Mouse (Mus musculus) heart, embryonic 12.5 days (tissue): Measurements from ENCODE around the gene Fam173b. TPM values are rescaled to one million over a fixed set of nuclear protein-coding genes. Genes with fewer than 3 reads are reported as not detected.

Experiments used
- ATAC-seq: fragments of 200-750 bp; cut with Nextera tagmentation; 2 replicates; pipeline ENCODE4 v1.8.0; 2017; ENCODE audit warnings: moderate TSS enrichment, moderate library complexity; ENCODE audit not compliant: insufficient number of reproducible peaks, low FRiP score
- H3K27ac ChIP-seq: fragments of 300-500 bp; sonication (generic); 2 replicates; pipeline ENCODE4 v1.5.1; 2016; ENCODE audit warnings: mild to moderate bottlenecking, moderate library complexity; ENCODE audit not compliant: poor library complexity, severe bottlenecking
- H3K27me3 ChIP-seq: fragments of 300-500 bp; sonication (generic); replicated peaks from 2 replicates; pipeline ENCODE4 v1.6.1; 2016; ENCODE audit warnings: mild to moderate bottlenecking, moderate library complexity
- H3K36me3 ChIP-seq: fragments of 300-500 bp; sonication (generic); 2 replicates; pipeline ENCODE4 v1.6.1; 2016; ENCODE audit warnings: mild to moderate bottlenecking, moderate library complexity
- H3K4me1 ChIP-seq: fragments of 300-500 bp; sonication (generic); replicated peaks from 2 replicates; pipeline ENCODE4 v1.6.1; 2016; ENCODE audit warnings: mild to moderate bottlenecking
- H3K4me2 ChIP-seq: fragments of 300-500 bp; sonication (generic); 2 replicates; pipeline ENCODE4 v1.6.1; 2016; ENCODE audit warnings: mild to moderate bottlenecking, moderate library complexity
- H3K4me3 ChIP-seq: fragments of 300-500 bp; sonication (generic); 2 replicates; pipeline ENCODE4 v1.5.1; 2016; ENCODE audit warnings: mild to moderate bottlenecking
- H3K9ac ChIP-seq: fragments of 300-500 bp; sonication (generic); 2 replicates; pipeline ENCODE4 v1.6.1; 2016; ENCODE audit warnings: mild to moderate bottlenecking, moderate library complexity
- H3K9me3 ChIP-seq: fragments of 300-500 bp; sonication (generic); replicated peaks from 2 replicates; pipeline ENCODE4 v1.6.1; 2016; ENCODE audit warnings: mild to moderate bottlenecking, moderate library complexity
- WGBS: fragments of 180-500 bp; shearing (Covaris S2); methylation state at CpG from one replicate; pipeline ENCODE4 v1.1.7; 2016; 5-methylcytosine and 5-hydroxymethylcytosine counted together
- polyA plus RNA-seq: library from polyadenylated mRNA; unstranded; fragments of >200 nt; fragmentation: Nextera tagmentation; extraction: Ambion mirVana; gene quantifications from 2 replicates; pipeline ENCODE4 v1.2.1, GENCODE M21; 2016

Fam173b gene
- polyA plus RNA-seq, 1 experiment from 2014 or later, result 12.7 TPM

GRCm38 (mm10) chr15:31587789-31588188, 13.9 kb upstream of the Fam173b start:
- no peak for ATAC-seq
- Histone ChIP-seq H3K4me3 (no peak overlapping the region), H3K27ac (no peak overlapping the region), H3K9ac (no peak overlapping the region), H3K27me3 (no peaks in the 10 kb centered on the region), H3K36me3 (peaks cover 38% of the 10 kb centered on the region), H3K4me2 (no peak overlapping the region), H3K9me3 (no peaks in the 10 kb centered on the region), H3K4me1 (peaks cover 24% of the 10 kb centered on the region)
- WGBS, result 66% methylated on average over 2 of the region's 2 CpGs

GRCm38 (mm10) chr15:31588989-31589640, 12.5 kb upstream of the Fam173b start:
- Histone ChIP-seq H3K4me3 (no peak overlapping the region), H3K9ac (no peak overlapping the region), H3K27ac (no peak overlapping the region), H3K4me2 (no peak overlapping the region), H3K27me3 (no peaks in the 10 kb centered on the region), H3K4me1 (peaks cover 24% of the 10 kb centered on the region), H3K36me3 (peaks cover 51% of the 10 kb centered on the region), H3K9me3 (no peaks in the 10 kb centered on the region)
- no peak for ATAC-seq
- WGBS, result 36% methylated on average over 8 of the region's 8 CpGs

GRCm38 (mm10) chr15:31590176-31590575, 11.5 kb upstream of the Fam173b start:
- Histone ChIP-seq H3K27ac (no peak overlapping the region), H3K27me3 (no peaks in the 10 kb centered on the region), H3K4me1 (peaks cover 19% of the 10 kb centered on the region), H3K4me3 (no peak overlapping the region), H3K9ac (no peak overlapping the region), H3K4me2 (no peak overlapping the region), H3K36me3 (peaks cover 62% of the 10 kb centered on the region), H3K9me3 (no peaks in the 10 kb centered on the region)
- ATAC-seq, result no peak
- 87% methylated on average over 5 of the region's 5 CpGs for WGBS

GRCm38 (mm10) chr15:31592531-31592930, 9.1 kb upstream of the Fam173b start:
- Histone ChIP-seq H3K27ac (no peak overlapping the region), H3K4me3 (no peak overlapping the region), H3K4me1 (peaks cover 6% of the 10 kb centered on the region; the same call in 1 of the 2 replicates), H3K27me3 (no peaks in the 10 kb centered on the region), H3K9me3 (no peaks in the 10 kb centered on the region), H3K36me3 (peaks cover 82% of the 10 kb centered on the region), H3K9ac (no peak overlapping the region), H3K4me2 (no peak overlapping the region)
- no peak for ATAC-seq
- WGBS, result 88% methylated on average over 8 of the region's 8 CpGs

GRCm38 (mm10) chr15:31594260-31594659, 7.4 kb upstream of the Fam173b start:
- no peak for ATAC-seq
- 90% methylated on average over 14 of the region's 14 CpGs for WGBS
- H3K9me3 ChIP-seq, result no peaks in the 10 kb centered on the region
- H3K36me3 ChIP-seq, result peaks cover 83% of the 10 kb centered on the region
- peaks cover 5% of the 10 kb centered on the region; the same call in 1 of the 2 replicates for H3K4me1 ChIP-seq
- H3K4me3 ChIP-seq, result no peak overlapping the region
- no peak overlapping the region for H3K27ac ChIP-seq
- H3K27me3 ChIP-seq, result no peaks in the 10 kb centered on the region
- no peak overlapping the region for H3K9ac ChIP-seq
- no peak overlapping the region for H3K4me2 ChIP-seq

- Histone ChIP-seq H3K27me3 (no peaks in the 10 kb centered on the region), H3K9me3 (no peaks in the 10 kb centered on the region), H3K4me3 (no peak overlapping the region), H3K4me2 (no peak overlapping the region), H3K36me3 (peaks cover 71% of the 10 kb centered on the region), H3K27ac (no peak overlapping the region), H3K9ac (no peak overlapping the region), H3K4me1 (peaks cover 16% of the 10 kb centered on the region)
- 77% methylated on average over 7 of the region's 7 CpGs for WGBS
- ATAC-seq, result no peak
Observed at GRCm38 (mm10) chr15:31595651-31596050, 6.0 kb upstream of the Fam173b start.

GRCm38 (mm10) chr15:31599834-31600233, 1.8 kb upstream of the Fam173b start:
- Histone ChIP-seq H3K4me3 (peak overlapping the region; percentile 88; the same call in 1 of the 2 replicates), H3K4me2 (peak overlapping the region; percentile 75), H3K27me3 (no peaks in the 10 kb centered on the region), H3K9me3 (no peaks in the 10 kb centered on the region), H3K4me1 (peaks cover 24% of the 10 kb centered on the region), H3K36me3 (peaks cover 29% of the 10 kb centered on the region), H3K9ac (no peak overlapping the region), H3K27ac (no peak overlapping the region)
- WGBS, result 67% methylated on average over 4 of the region's 4 CpGs
- no peak for ATAC-seq

GRCm38 (mm10) chr15:31601279-31601645, 390 bp upstream of the Fam173b start:
- H3K4me3 ChIP-seq, result peak overlapping the region; percentile 88

GRCm38 (mm10) chr15:31602426-31602825, 774 bp downstream of the Fam173b start:
- H3K4me3 ChIP-seq, result peak overlapping the region; percentile 88
- H3K27me3 ChIP-seq, result no peaks in the 10 kb centered on the region
- H3K9ac ChIP-seq, result peak overlapping the region; percentile 79
- peak overlapping the region; percentile 81 for H3K27ac ChIP-seq
- peak; percentile 69; the same call in 1 of the 2 replicates for ATAC-seq
- peaks cover 6% of the 10 kb centered on the region for H3K36me3 ChIP-seq
- H3K4me2 ChIP-seq, result peak overlapping the region; percentile 75
- H3K4me1 ChIP-seq, result peaks cover 30% of the 10 kb centered on the region
- 6% methylated on average over 15 of the region's 15 CpGs for WGBS
- H3K9me3 ChIP-seq, result no peaks in the 10 kb centered on the region

More at GRCm38 (mm10) chr15:31601279-31601645, 390 bp upstream of the Fam173b start:
- peak overlapping the region; percentile 94 for H3K9ac ChIP-seq
- H3K36me3 ChIP-seq, result peaks cover 15% of the 10 kb centered on the region
- WGBS, result 0% methylated on average over 33 of the region's 33 CpGs
- no peaks in the 10 kb centered on the region for H3K9me3 ChIP-seq
- peak overlapping the region; percentile 65 for H3K27ac ChIP-seq
- no peaks in the 10 kb centered on the region for H3K27me3 ChIP-seq
- H3K4me2 ChIP-seq, result peak overlapping the region; percentile 75
- peaks cover 24% of the 10 kb centered on the region for H3K4me1 ChIP-seq
- peak; percentile 78 for ATAC-seq

- peak overlapping the region; percentile 79; the same call in 1 of the 2 replicates for H3K9ac ChIP-seq
- no peak for ATAC-seq
- WGBS, result 89% methylated on average over 13 of the region's 13 CpGs
Observed at GRCm38 (mm10) chr15:31603113-31603512, 1.5 kb downstream of the Fam173b start.

GRCm38 (mm10) chr15:31606821-31607220, 5.2 kb downstream of the Fam173b start:
- peaks cover 3% of the 10 kb centered on the region; the same call in 1 of the 2 replicates for H3K36me3 ChIP-seq
- H3K9ac ChIP-seq, result no peak overlapping the region
- no peak for ATAC-seq
- H3K27me3 ChIP-seq, result no peaks in the 10 kb centered on the region
- no peak overlapping the region for H3K4me2 ChIP-seq
- H3K4me3 ChIP-seq, result no peak overlapping the region
- no peak overlapping the region for H3K27ac ChIP-seq
- peaks cover 12% of the 10 kb centered on the region for H3K4me1 ChIP-seq
- WGBS, result 65% methylated on average over 6 of the region's 6 CpGs
- no peaks in the 10 kb centered on the region for H3K9me3 ChIP-seq

More at GRCm38 (mm10) chr15:31603113-31603512, 1.5 kb downstream of the Fam173b start:
- Histone ChIP-seq H3K27ac (no peak overlapping the region), H3K4me1 (peaks cover 30% of the 10 kb centered on the region), H3K4me2 (peak overlapping the region; percentile 75), H3K9me3 (no peaks in the 10 kb centered on the region), H3K27me3 (no peaks in the 10 kb centered on the region), H3K36me3 (no peaks in the 10 kb centered on the region), H3K4me3 (0 out of 2 replicates have a peak overlapping the region, but pooled peaks have one; percentile 88)
